Mouse (Mus musculus) small intestine, adult 2 months (tissue): ENCODE data around the gene Dcaf8. TPM values are rescaled to one million over a fixed set of nuclear protein-coding genes. Genes with fewer than 3 reads are reported as not detected.
"Not testable (repeated sequence)": the region's sequence is repeated elsewhere in the genome, so short reads cannot be mapped to it uniquely, and the experiment has no call there.

Source experiments
- H3K27ac ChIP-seq: fragments of 200-500 bp; 2 replicates; pipeline ENCODE4 v1.5.1; 2012; ENCODE audit warnings: low read depth, low read length, control low read depth, inconsistent platforms; ENCODE audit not compliant: insufficient read depth
- H3K27me3 ChIP-seq: fragments of 200-500 bp; 2 replicates; pipeline ENCODE4 v1.6.1; 2012; ENCODE audit warnings: mild to moderate bottlenecking, moderate library complexity, low read length, inconsistent platforms; ENCODE audit not compliant: control insufficient read depth, insufficient read depth
- H3K36me3 ChIP-seq: fragments of 200-500 bp; 2 replicates; pipeline ENCODE4 v1.6.1; 2012; ENCODE audit warnings: mild to moderate bottlenecking, low read length, control low read depth, inconsistent platforms; ENCODE audit not compliant: control insufficient read depth, insufficient read depth
- H3K4me1 ChIP-seq: fragments of 200-500 bp; 2 replicates; pipeline ENCODE4 v1.6.1; 2012; ENCODE audit warnings: low read length, inconsistent platforms, mixed read lengths; ENCODE audit not compliant: control insufficient read depth, insufficient read depth, insufficient read length
- H3K4me3 ChIP-seq: fragments of 200-500 bp; 2 replicates; pipeline ENCODE4 v1.5.1; 2012; ENCODE audit warnings: low read depth, mild to moderate bottlenecking, control low read depth, inconsistent platforms, low read length, moderate library complexity
- CTCF ChIP-seq: fragments of 200-500 bp; IDR thresholded peaks from 2 replicates; pipeline ENCODE4 v1.5.1; 2012; ENCODE audit warnings: low read depth, mild to moderate bottlenecking, control low read depth, inconsistent platforms, low read length, moderate library complexity, mixed read lengths; ENCODE audit not compliant: insufficient replicate concordance, insufficient read length; ENCODE audit errors: extremely low read depth
- POLR2A ChIP-seq: fragments of 200-500 bp; IDR thresholded peaks from 2 replicates; pipeline ENCODE4 v1.6.1; 2012; ENCODE audit warnings: low read depth, mild to moderate bottlenecking, control low read depth, inconsistent platforms, low read length, moderate library complexity
- WGBS: fragments of 180-500 bp; shearing (Covaris S2); methylation state at CpG from one replicate; pipeline ENCODE4 v1.1.7; 2018; 5-methylcytosine and 5-hydroxymethylcytosine counted together
- polyA plus RNA-seq: library from polyadenylated mRNA; depleted of rRNA; stranded (reverse); fragments of >200 nt; gene quantifications from 2 replicates; pipeline ENCODE4 v1.2.3, GENCODE M21; 2012; rRNA removed

The Dcaf8 gene
- polyA plus RNA-seq, 1 experiment: 26.7 TPM

GRCm38 (mm10) chr1:172242401-172242800 lies 94.5 kb downstream of the Dcaf8 start:
- Histone ChIP-seq H3K27ac (no peak overlapping the region), H3K4me3 (no peak overlapping the region), H3K4me1 (no peaks in the 10 kb centered on the region), H3K27me3 (peaks cover 7% of the 10 kb centered on the region), H3K36me3 (no peaks in the 10 kb centered on the region)
- WGBS: 57% methylated on average over 2 of the region's 2 CpGs
- no peak for TF ChIP-seq CTCF

DNA sequence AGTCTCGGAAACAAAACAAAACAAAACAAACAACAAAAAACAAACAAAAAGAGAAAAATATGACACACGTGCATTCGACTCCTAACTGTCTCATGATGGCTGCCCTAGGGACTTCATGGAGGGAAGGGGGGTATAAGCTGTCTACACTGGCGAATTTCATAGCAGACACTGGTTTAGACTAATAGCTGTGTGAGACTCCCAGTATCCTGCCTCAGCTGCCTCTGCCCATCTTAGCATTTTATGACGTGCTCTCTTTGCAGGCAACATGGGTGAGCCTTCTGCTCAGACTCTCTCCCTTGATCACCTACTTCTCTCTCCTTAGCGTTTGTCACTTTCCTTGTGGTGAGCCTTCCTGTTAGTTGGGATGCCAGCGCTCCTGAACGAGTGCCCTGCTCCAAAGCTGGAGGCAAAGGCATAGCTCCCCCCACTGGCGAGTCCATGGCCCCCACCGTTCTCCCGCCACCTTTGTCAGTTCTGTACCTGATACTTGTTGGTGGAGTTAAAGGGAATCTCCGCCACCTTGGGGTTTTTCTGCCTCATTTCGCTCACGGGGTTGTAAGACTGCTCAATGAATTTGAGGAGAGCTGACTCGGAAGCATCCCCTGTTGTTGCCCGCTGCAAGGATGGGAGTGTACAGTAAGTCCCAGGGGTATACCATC lies 95.8 kb downstream of the Dcaf8 start:
- Histone ChIP-seq H3K36me3 (no peaks in the 10 kb centered on the region), H3K27ac (no peak overlapping the region), H3K4me3 (no peak overlapping the region), H3K4me1 (no peaks in the 10 kb centered on the region), H3K27me3 (peaks cover 7% of the 10 kb centered on the region)
- TF ChIP-seq POLR2A: no peak
- TF ChIP-seq CTCF: 0 out of 2 replicates have a peak, but pooled peaks have one; percentile 16
- WGBS: 32% methylated on average over 16 of the region's 16 CpGs

DNA sequence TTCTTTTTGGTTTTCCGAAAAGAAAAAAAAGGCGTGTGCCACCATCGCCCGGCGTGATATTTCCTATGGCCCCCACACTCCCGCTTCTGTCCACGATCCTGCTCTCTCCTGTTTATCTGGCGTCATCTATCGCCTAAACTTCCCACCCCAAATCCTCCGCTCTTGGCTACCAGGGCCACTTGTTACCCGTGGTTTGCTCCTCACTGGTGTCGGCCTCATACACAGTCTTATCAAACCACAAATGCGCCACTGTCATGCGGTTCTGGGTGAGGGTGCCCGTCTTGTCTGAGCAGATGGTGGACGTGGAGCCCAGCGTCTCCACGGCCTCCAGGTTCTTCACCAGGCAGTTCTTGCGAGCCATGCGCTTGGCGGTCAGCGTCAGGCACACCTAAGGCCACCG lies 96.8 kb downstream of the Dcaf8 start:
- 48% methylated on average over 23 of the region's 23 CpGs for WGBS

More for the DNA sequence above, 96.8 kb downstream of the Dcaf8 start:
- not testable (repeated sequence) for H3K36me3 ChIP-seq, H3K27ac ChIP-seq, H3K4me1 ChIP-seq, H3K27me3 ChIP-seq, H3K4me3 ChIP-seq

Other genes starting within 250 kb of the Dcaf8 start
- gene Slamf6, start 230.6 kb upstream of the Dcaf8 start, polyA plus RNA-seq: 0.37 and 0.90 TPM in 2 replicates
- gene Vangl2, start 119.6 kb upstream of the Dcaf8 start, polyA plus RNA-seq: 1.4 and 1.6 TPM in 2 replicates
- gene Nhlh1, start 90.5 kb upstream of the Dcaf8 start, polyA plus RNA-seq: 0.10 and 0.13 TPM in 2 replicates
- gene Copa, start 65.6 kb upstream of the Dcaf8 start, polyA plus RNA-seq: 25.0 and 46.0 TPM in 2 replicates
- gene Ncstn, start 65.3 kb upstream of the Dcaf8 start, polyA plus RNA-seq: 46.4 and 118 TPM in 2 replicates
- 40.5 and 55.1 TPM in 2 replicates for gene Pex19, start 21.3 kb upstream of the Dcaf8 start, polyA plus RNA-seq
- 11.3 and 12.0 TPM in 2 replicates for gene Pea15a, start 58.7 kb downstream of the Dcaf8 start, polyA plus RNA-seq
- gene Casq1, start 71.8 kb downstream of the Dcaf8 start, polyA plus RNA-seq: 0.18 and 0.32 TPM in 2 replicates
- not detected in 2 replicates for gene Atp1a4, start 110.3 kb downstream of the Dcaf8 start, polyA plus RNA-seq
- 52.7 and 90.8 TPM in 2 replicates for gene Igsf8, start 113.6 kb downstream of the Dcaf8 start, polyA plus RNA-seq
- 2.7 and 3.5 TPM in 2 replicates for gene Atp1a2, start 150.0 kb downstream of the Dcaf8 start, polyA plus RNA-seq
- gene Kcnj9, start 181.2 kb downstream of the Dcaf8 start, polyA plus RNA-seq: 0.25 TPM in 1 of 2 replicates, not detected in the other
- 0.44 and 0.65 TPM in 2 replicates for gene Kcnj10, start 193.1 kb downstream of the Dcaf8 start, polyA plus RNA-seq
- 3.5 and 4.8 TPM in 2 replicates for gene Pigm, start 228.5 kb downstream of the Dcaf8 start, polyA plus RNA-seq